Mouse (Mus musculus) thymus, adult 2 months (tissue): ENCODE results near the gene Mapk8ip1.

Source experiments
- CTCF ChIP-seq: fragments of 200-500 bp; IDR thresholded peaks from 2 replicates; pipeline ENCODE4 v1.5.1; 2012; ENCODE audit warnings: mild to moderate bottlenecking, control low read depth, low read length, moderate library complexity, borderline replicate concordance; ENCODE audit not compliant: control insufficient read depth, poor library complexity, insufficient read depth; ENCODE audit errors: extremely low read depth
- POLR2A ChIP-seq: fragments of 200-500 bp; IDR thresholded peaks from 2 replicates; pipeline ENCODE4 v1.6.1; 2012; ENCODE audit warnings: mild to moderate bottlenecking, low read length, control low read depth, moderate library complexity; ENCODE audit not compliant: control insufficient read depth, poor library complexity, insufficient read depth; ENCODE audit errors: extremely low read depth

DNA sequence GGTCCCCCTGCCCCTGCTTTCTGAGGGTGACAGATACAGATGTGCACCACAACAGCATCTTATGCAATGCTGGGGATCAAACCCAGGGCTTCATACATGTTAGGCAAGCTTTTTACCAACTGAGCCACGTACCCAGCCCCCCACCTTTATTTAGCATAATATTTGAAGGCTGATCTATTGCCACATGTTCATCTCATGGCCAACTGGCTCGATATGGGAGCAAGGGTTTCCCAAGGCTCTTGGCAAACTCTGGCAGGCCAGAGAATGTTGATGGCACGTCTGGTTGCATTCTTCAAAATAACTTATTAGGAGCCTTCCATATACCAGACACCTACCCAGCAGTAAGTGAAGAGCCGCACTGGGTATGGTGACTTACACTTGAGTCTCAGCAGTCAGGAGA lies 42.2 kb upstream of the Mapk8ip1 start:
- TF ChIP-seq CTCF: no peak
- no peak for TF ChIP-seq POLR2A
